Mouse (Mus musculus) retina, embryonic 14.5 days (tissue): ENCODE data around the gene Rpl10l.

Source experiments
- DNase-seq: peaks from one replicate; pipeline ENCODE4 v3.0.0-alpha.2; 2015; ENCODE audit warnings: low spot score

The Rpl10l gene

GRCm38 (mm10) chr12:66283991-66284622, at the start of gene Rpl10l:
Rpl10l (minus strand) TSS chr12:66284401.
- no peak for DNase-seq

GRCm38 (mm10) chr12:66275890-66276289, 8.3 kb downstream of the Rpl10l start:
- DNase-seq: no peak

GRCm38 (mm10) chr12:66245461-66246099, 38.6 kb downstream of the Rpl10l start:
- DNase-seq: no peak

GRCm38 (mm10) chr12:66234158-66234557, 50.0 kb downstream of the Rpl10l start:
- DNase-seq: no peak
